Mouse (Mus musculus) MEL-GATA-1-ER (cell line): ENCODE measurements at regions not wholly inside any gene's neighbourhood (a gene's known extent, or its start where the extent isn't known, plus 50 kb on each side); places are given as distances from the start of the nearest gene placed in this dataset.

Source experiments
- DNase-seq: peaks from one replicate; pipeline ENCODE4 v3.0.0-alpha.2; 2012; ENCODE audit warnings: low read depth; ENCODE audit errors: extremely low read depth

GRCm38 (mm10) chr6:98178005-98178404 is 164.5 kb downstream of the Gm765 start:
- DNase-seq, result no peak

GRCm38 (mm10) chr6:98149043-98149813 is 193.3 kb downstream of the Gm765 start:
- DNase-seq, result no peak

DNA sequence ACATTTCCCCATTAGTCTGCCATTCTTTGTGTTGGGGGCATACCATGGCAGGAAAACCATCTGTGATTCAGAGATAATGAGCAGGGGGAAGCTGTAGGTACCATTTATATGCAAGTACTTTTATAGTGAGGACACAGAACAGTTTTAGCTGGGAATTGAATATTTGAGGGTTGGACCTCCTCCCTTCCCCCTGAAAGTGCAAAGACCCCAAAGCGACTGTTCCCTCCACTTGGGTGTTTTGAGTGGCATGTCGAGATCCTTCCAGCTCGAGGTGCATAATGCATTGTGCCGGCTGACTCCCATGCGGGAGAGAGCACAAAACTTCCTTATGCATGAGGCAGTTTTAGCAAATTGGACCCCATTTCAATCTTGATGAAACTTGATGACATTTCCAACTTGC is 194.7 kb downstream of the Gm765 start:
- no peak for DNase-seq

- DNase-seq, result no peak
Measured at GRCm38 (mm10) chr6:98132931-98133330, 209.6 kb downstream of the Gm765 start.

GRCm38 (mm10) chr6:98125434-98125833 is 217.1 kb downstream of the Gm765 start:
- DNase-seq, result no peak

- DNase-seq, result no peak
Measured at GRCm38 (mm10) chr6:98118355-98119150, 224.0 kb downstream of the Gm765 start.

GRCm38 (mm10) chr6:98114327-98115134 is 228.0 kb downstream of the Gm765 start:
- no peak for DNase-seq

GRCm38 (mm10) chr6:98113708-98114107 is 228.8 kb downstream of the Gm765 start:
- no peak for DNase-seq

- no peak for DNase-seq
Measured at GRCm38 (mm10) chr6:98112495-98113115, 229.9 kb downstream of the Gm765 start.

DNA sequence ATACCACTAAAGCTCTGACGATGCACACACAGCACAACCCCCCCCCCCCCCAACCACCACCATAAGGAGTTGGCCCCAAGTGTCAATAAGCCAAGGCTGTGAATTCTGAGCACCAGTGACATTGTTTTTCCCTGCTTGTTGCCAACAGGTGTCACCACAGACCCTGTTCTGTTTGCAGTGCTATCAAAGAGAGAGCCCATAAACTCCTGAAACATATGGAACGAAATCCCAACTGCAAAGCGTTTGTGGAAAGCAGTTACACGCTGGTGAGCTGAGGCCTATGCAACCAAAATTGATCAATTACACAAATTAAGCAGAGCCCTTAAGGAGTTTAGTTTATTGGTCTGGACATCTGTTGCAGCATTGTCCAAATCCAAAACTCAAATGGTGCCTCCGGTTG is 235.4 kb downstream of the Gm765 start:
- no peak for DNase-seq

DNA sequence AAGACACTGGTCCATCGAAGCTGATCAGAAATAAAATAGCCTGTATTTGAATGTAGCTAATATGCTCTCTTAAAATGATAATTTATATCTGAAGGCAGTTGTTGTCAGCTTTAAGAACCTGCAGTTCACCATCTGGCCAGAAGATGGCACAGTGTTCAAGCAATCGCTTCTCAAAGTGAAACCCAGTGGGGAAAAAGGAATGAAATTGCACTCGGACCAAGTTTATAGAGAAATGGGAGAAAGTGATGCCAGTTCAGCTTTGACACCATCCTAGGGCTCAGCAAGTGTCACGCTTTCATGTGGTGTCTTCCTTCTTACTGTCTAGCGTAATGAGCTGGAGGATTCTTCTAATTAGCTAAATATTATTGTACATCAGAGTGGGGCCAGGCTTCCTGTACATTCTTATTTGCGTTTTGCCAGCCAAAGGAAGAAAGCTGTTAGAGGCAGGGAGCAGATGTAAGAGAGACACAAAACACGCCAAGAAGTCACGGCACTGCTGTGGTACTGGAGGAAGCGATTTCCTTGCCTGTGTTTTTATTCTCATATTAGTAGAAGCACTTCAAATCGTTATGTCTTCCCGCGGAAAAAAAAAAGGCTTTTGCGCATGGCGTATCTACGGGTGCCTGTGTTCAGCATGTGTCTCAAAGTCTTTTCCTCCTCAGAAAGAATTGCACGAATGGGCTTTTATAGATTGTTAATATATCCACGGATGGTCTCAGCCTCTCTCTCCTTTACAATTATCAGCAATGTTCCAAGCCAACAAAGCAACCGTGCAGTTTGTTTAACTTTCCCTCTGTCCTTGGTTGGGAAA is 237.1 kb downstream of the Gm765 start:
- peak; percentile 63 for DNase-seq

DNA sequence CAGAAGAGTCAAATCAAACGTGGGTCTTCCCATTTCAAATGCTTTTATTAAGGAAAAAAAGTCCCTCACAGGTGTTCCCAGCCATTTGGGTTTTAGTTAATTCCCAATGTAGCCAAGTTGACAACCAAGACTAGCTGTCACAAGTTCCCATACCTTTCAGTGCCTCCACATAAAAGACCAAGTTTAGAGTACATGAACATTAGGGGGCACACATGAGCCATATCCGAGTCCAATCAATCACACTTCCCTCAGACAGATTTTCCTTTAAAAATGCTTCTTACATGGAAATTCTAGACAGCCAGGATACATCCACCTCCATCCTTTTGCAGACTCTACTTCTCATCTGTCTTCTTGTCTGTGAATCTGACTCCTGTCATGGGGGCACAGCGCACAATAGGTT is 238.1 kb downstream of the Gm765 start:
- no peak for DNase-seq

DNA sequence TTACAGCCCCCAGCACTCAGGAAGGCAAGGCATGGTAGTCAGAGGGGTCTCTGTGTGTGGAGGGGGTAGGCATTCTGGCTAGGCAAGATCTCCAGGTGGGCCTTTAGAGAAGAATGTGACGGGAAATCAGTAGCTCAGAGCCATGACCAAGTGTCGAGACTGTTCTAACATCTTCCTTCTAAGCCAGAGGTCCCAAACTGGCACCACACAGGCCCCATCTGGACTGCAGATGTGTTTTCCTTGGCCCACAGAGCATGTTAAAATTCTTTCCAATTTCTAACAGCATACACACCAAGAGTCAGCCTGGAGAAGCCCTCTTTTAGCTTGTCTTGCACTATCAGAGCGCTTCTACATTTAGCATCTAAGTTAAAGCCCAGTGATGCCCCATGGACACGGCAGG is 241.5 kb downstream of the Gm765 start:
- no peak for DNase-seq

DNA sequence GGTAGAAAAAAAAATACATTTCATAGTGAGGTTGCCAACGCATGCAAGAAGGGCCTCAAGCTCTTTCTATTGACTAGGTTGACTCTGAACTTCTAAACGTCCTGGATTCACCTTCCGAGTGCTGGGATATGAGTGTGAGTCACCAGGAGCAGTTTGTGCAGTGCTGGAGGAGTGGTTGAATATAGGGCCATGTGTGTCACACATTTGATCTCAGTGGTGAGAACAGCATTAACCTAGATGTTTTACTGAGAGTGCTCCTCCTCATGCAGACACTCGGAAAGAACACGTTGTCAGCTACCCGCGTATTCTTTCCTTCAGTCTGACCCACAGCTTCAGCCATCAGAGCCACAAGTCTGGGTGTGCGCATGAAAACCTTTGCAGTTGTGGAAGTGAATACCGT is 243.4 kb downstream of the Gm765 start:
- DNase-seq, result no peak

DNA sequence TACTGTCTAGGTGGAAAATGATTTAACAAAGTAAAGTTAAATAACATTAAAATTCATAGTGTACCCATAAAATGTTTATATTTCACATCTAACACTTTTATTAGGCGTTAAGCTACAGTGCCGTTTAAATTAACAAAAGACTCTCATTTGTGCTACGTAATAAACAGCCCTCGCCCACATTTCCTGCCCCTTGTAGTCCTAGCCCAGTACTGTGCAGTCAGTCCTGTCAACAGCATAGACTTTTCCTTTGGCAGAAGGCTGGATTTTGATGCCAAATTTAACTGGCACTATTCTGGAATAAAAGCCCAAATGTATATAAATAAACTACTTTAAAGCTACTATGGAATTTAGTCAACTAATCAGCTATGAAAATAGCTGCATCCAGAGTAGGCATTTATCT is 247.3 kb downstream of the Gm765 start:
- DNase-seq, result no peak

DNA sequence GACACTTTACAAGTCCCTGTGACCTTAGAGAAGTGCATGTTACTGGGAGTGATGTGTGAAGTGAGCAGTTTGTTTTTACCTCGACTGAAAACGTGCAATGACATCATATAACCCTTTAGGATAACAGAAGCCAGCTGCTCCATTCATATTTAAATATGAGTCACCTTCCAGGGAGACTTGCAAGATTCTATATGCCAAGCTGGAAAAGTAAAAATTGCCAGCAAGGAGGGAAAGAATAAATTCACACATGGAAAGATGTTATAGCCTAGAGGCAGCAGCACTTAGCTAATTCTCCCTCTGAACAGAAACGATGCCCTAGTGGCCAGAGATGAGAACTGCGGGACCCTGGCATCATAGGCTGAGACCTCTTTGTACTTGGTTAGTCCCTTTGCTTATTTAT is 253.4 kb downstream of the Gm765 start:
- no peak for DNase-seq

- no peak for DNase-seq
Measured at GRCm38 (mm10) chr6:98080076-98080475, 262.5 kb downstream of the Gm765 start.
